In genomic region chr7:80264606-80265005, GRCm38 (mm10) we compare ENCODE assay signal across 20 mouse cellular contexts. TPM values are rescaled to one million over a fixed set of nuclear protein-coding genes. Genes with fewer than 3 reads are reported as not detected.
DNase-seq lines count a peak whose midpoint lies in the region; ATAC-seq lines count a peak whose summit lies in the region.
"Had no signal": no experiment of that assay in that cellular context is flagged by ENCODE, and none has a peak within 500 bp of the region (broad histone marks: within the 10 kb centered on the region; RNA-seq: fewer than 3 reads in every experiment).

No protein-coding gene starts in this region.

- ATAC-seq in megakaryocyte-erythroid progenitor cell, adult 5-6 weeks (replicated peaks; ENCODE audit: low FRiP score, low TSS enrichment, poor library complexity, severe bottlenecking) = no peak
- ATAC-seq: activated CD4-positive, CD25-positive, alpha-beta regulatory T cell, adult 4 months; CD4-positive, CD25-positive, alpha-beta regulatory T cell, adult 4 months; forebrain, embryonic 13.5 days; forebrain, embryonic 15.5 days; forebrain, postnatal 0 days; Patski had no signal

- peak; percentile 47 to 84 for DNase-seq in adrenal gland, adult (ENCODE audit: inconsistent age in 2 of 2, low spot score in 1 of 2)
- DNase-seq in adrenal gland, adult 18-20 months (ENCODE audit: low spot score in 2 of 2) = no peak
- peak; percentile 56 for DNase-seq in adrenal gland, adult 8-10 months
- DNase-seq in adrenal gland, postnatal 14 days = peak; percentile 69
- DNase-seq in adrenal gland, postnatal 36 days = peak; percentile 55 to 67
- no peak for DNase-seq in cerebellum, postnatal 4 days (ENCODE audit: low spot score in 2 of 2)
- DNase-seq: B cell, adult 2 months; cerebellum, adult 11 months; cerebellum, adult 18-20 months; cerebellum, adult 8-10 months; cerebellum, adult 9-11 months; cerebellum, postnatal 14 days; cerebellum, postnatal 36 days; forebrain, postnatal 0 days had no signal

RNA-seq across cellular contexts. Expression of gene Ngrn, which starts 3.6 kb away (rescaled TPM):
- total RNA-seq in adrenal gland, adult 18-20 months (2021) = 10 to 100 TPM; 40.7 to 41.4 TPM
- total RNA-seq in adrenal gland, adult 8-10 months (2022) = 10 to 100 TPM; 54.9 to 59.1 (median 57.7) TPM
- total RNA-seq in adrenal gland, postnatal 14 days (2021) = 38.5 and 47.5 TPM in 2 replicates
- 10 to 100 TPM; 43.1 to 58.6 TPM for total RNA-seq in adrenal gland, postnatal 36 days (2021)
- total RNA-seq in megakaryocyte-erythroid progenitor cell, adult 5-6 weeks (2014; fragmentation: Nextera tagmentation) = 24.4 and 37.7 TPM in 2 replicates
- total RNA-seq in megakaryocyte-erythroid progenitor cell, adult 5-6 weeks (2017) = 18.8 and 25.7 TPM in 2 replicates

RNA-seq across cellular contexts. Expression of gene Vps33b, which starts 4.8 kb away (rescaled TPM):
- 10 to 100 TPM; 14.9 to 26.6 TPM for total RNA-seq in adrenal gland, adult 18-20 months (2021)
- total RNA-seq in adrenal gland, adult 8-10 months (2022) = 10 to 100 TPM; 21.3 to 31.9 (median 28.8) TPM
- total RNA-seq in adrenal gland, postnatal 14 days (2021) = 15.9 and 19.5 TPM in 2 replicates
- 10 to 100 TPM; 19.1 to 31.5 TPM for total RNA-seq in adrenal gland, postnatal 36 days (2021)
- total RNA-seq in megakaryocyte-erythroid progenitor cell, adult 5-6 weeks (2014; fragmentation: Nextera tagmentation) = 33.6 and 37.9 TPM in 2 replicates
- 43.4 and 54.7 TPM in 2 replicates for total RNA-seq in megakaryocyte-erythroid progenitor cell, adult 5-6 weeks (2017)

RNA-seq across cellular contexts. Expression of gene Ttll13, which starts 18.4 kb away (rescaled TPM):
- 1 to 10 TPM; 1.2 to 1.7 TPM for total RNA-seq in adrenal gland, adult 18-20 months (2021)
- total RNA-seq in adrenal gland, adult 8-10 months (2022) = 1 to 10 TPM; 1.7 to 2.2 (median 1.9) TPM
- total RNA-seq in adrenal gland, postnatal 14 days (2021) = 0.83 and 1.0 TPM in 2 replicates
- total RNA-seq in adrenal gland, postnatal 36 days (2021) = under 1 TPM; 0.59 to 0.83 TPM
- not detected in 2 replicates for total RNA-seq in megakaryocyte-erythroid progenitor cell, adult 5-6 weeks (2014; fragmentation: Nextera tagmentation)
- total RNA-seq in megakaryocyte-erythroid progenitor cell, adult 5-6 weeks (2017) = 0.11 and 1.9 TPM in 2 replicates

RNA-seq across cellular contexts. Expression of gene Prc1, which starts 29.6 kb away (rescaled TPM):
- 1 to 10 TPM; 3.6 to 4.6 TPM for total RNA-seq in adrenal gland, adult 18-20 months (2021)
- total RNA-seq in adrenal gland, adult 8-10 months (2022) = 1 to 10 TPM; 2.7 to 8.1 (median 3.7) TPM
- total RNA-seq in adrenal gland, postnatal 14 days (2021) = 31.8 and 32.4 TPM in 2 replicates
- total RNA-seq in adrenal gland, postnatal 36 days (2021) = 10 to 100 TPM; 12.4 to 12.8 TPM
- 75.1 and 96.7 TPM in 2 replicates for total RNA-seq in megakaryocyte-erythroid progenitor cell, adult 5-6 weeks (2014; fragmentation: Nextera tagmentation)
- total RNA-seq in megakaryocyte-erythroid progenitor cell, adult 5-6 weeks (2017) = 135 and 138 TPM in 2 replicates

RNA-seq across cellular contexts. Expression of gene Gdpgp1, which starts 31.9 kb away (rescaled TPM):
- total RNA-seq in adrenal gland, adult 18-20 months (2021) = 1 to 10 TPM; 3.8 to 4.1 TPM
- 1 to 10 TPM; 4.2 to 6.1 (median 5.3) TPM for total RNA-seq in adrenal gland, adult 8-10 months (2022)
- total RNA-seq in adrenal gland, postnatal 14 days (2021) = 2.7 and 3.9 TPM in 2 replicates
- 1 to 10 TPM; 3.8 to 3.9 TPM for total RNA-seq in adrenal gland, postnatal 36 days (2021)
- 8.2 and 9.7 TPM in 2 replicates for total RNA-seq in megakaryocyte-erythroid progenitor cell, adult 5-6 weeks (2014; fragmentation: Nextera tagmentation)
- total RNA-seq in megakaryocyte-erythroid progenitor cell, adult 5-6 weeks (2017) = 2.7 and 4.7 TPM in 2 replicates

Comparison
In these comparisons a context has a peak if more than half of its experiments do, and no peak if none do; other contexts are left out.
1. DNase-seq: peak in adrenal gland, adult (2 of 2), adrenal gland, adult 8-10 months (single experiment), adrenal gland, postnatal 14 days (single experiment) and adrenal gland, postnatal 36 days (2 of 2); none in adrenal gland, adult 18-20 months (0 of 2) and cerebellum, postnatal 4 days (0 of 2).